Mouse (Mus musculus) C2C12 (cell line): ENCODE measurements around the gene Prdm1. TPM values are rescaled to one million over a fixed set of nuclear protein-coding genes. Genes with fewer than 3 reads are reported as not detected.

Source experiments
- H3K27me3 ChIP-seq: one replicate; pipeline ENCODE4 v1.6.1; 2011; ENCODE audit not compliant: control insufficient read depth, insufficient read depth, insufficient read length
- H3K36me3 ChIP-seq: one replicate; pipeline ENCODE4 v1.6.1; 2011; ENCODE audit not compliant: control insufficient read depth, insufficient read depth
- H3K4me3 ChIP-seq: one replicate; pipeline ENCODE4 v1.5.1; 2011; ENCODE audit warnings: mild to moderate bottlenecking, control low read depth; ENCODE audit not compliant: poor library complexity, insufficient read depth, severe bottlenecking
- H3K79me2 ChIP-seq: one replicate; pipeline ENCODE4 v1.6.1; 2011; ENCODE audit not compliant: control insufficient read depth, insufficient read depth
- H3K79me3 ChIP-seq: one replicate; pipeline ENCODE4 v1.6.1; 2011; ENCODE audit warnings: low read depth, control low read depth
- H3ac ChIP-seq: one replicate; pipeline ENCODE3; 2011; ENCODE audit warnings: low read depth; ENCODE audit not compliant: control insufficient read depth, insufficient read length
- CEBPB ChIP-seq: IDR thresholded peaks from one replicate; pipeline ENCODE4 v1.6.1; 2011; ENCODE audit warnings: low read depth, mild to moderate bottlenecking, control low read depth, moderate library complexity
- CTCF ChIP-seq: IDR thresholded peaks from one replicate; pipeline ENCODE4 v1.5.1; 2011; ENCODE audit not compliant: control insufficient read depth, insufficient read depth, insufficient read length
- FOSL1 ChIP-seq: IDR thresholded peaks from one replicate; pipeline ENCODE4 v1.8.0; 2011; ENCODE audit warnings: mild to moderate bottlenecking, low read length; ENCODE audit not compliant: poor library complexity, insufficient read depth, severe bottlenecking
- MAX ChIP-seq: IDR thresholded peaks from one replicate; pipeline ENCODE4 v1.6.1; 2011; ENCODE audit warnings: mild to moderate bottlenecking, control low read depth
- MYOD1 ChIP-seq: IDR thresholded peaks from one replicate; pipeline ENCODE4 v1.6.1; 2011; ENCODE audit warnings: low read depth; ENCODE audit not compliant: control insufficient read depth, insufficient read length
- MYOG ChIP-seq: IDR thresholded peaks from one replicate; pipeline ENCODE4 v1.6.1; 2011; ENCODE audit not compliant: control insufficient read depth, insufficient read length; ENCODE audit errors: extremely low read depth
- USF1 ChIP-seq: IDR thresholded peaks from one replicate; pipeline ENCODE4 v1.6.1; 2011; ENCODE audit warnings: low read depth, mild to moderate bottlenecking, control low read depth, moderate library complexity
- polyA plus RNA-seq: library from polyadenylated mRNA; unstranded; fragments of >200 nt; fragmentation: generic; extraction: Trizol; gene quantifications from one replicate; pipeline ENCODE4 v1.2.1, GENCODE M21; 2012; ENCODE audit warnings: missing spikeins

Gene Prdm1
- polyA plus RNA-seq, 1 experiment = 0.02 TPM

- TF ChIP-seq MAX = no peak
- TF ChIP-seq CTCF = no peak
- TF ChIP-seq MYOG = no peak
- TF ChIP-seq CEBPB = no peak
- no peak for TF ChIP-seq FOSL1
- TF ChIP-seq USF1 = no peak
- no peak for TF ChIP-seq MYOD1
- Histone ChIP-seq H3K79me2 (no peaks in the 10 kb centered on the region), H3K36me3 (no peaks in the 10 kb centered on the region), H3K79me3 (no peaks in the 10 kb centered on the region), H3K27me3 (no peaks in the 10 kb centered on the region), H3ac (no peak overlapping the region), H3K4me3 (no peak overlapping the region)
Measured at GRCm38 (mm10) chr10:44490899-44491422, 37.3 kb downstream of the Prdm1 start.

GRCm38 (mm10) chr10:44487132-44487531 lies 41.2 kb downstream of the Prdm1 start:
- Histone ChIP-seq H3K79me2 (no peaks in the 10 kb centered on the region), H3K36me3 (no peaks in the 10 kb centered on the region), H3K4me3 (no peak overlapping the region), H3K27me3 (no peaks in the 10 kb centered on the region), H3K79me3 (no peaks in the 10 kb centered on the region), H3ac (no peak overlapping the region)
- TF ChIP-seq MAX (no peak), CTCF (no peak)

GRCm38 (mm10) chr10:44484077-44484476 lies 44.2 kb downstream of the Prdm1 start:
- Histone ChIP-seq H3K36me3 (no peaks in the 10 kb centered on the region), H3K79me2 (no peaks in the 10 kb centered on the region), H3K4me3 (no peak overlapping the region), H3K27me3 (no peaks in the 10 kb centered on the region), H3ac (no peak overlapping the region), H3K79me3 (no peaks in the 10 kb centered on the region)
- TF ChIP-seq CEBPB = no peak

GRCm38 (mm10) chr10:44483116-44483515 lies 45.2 kb downstream of the Prdm1 start:
- Histone ChIP-seq H3K4me3 (no peak overlapping the region), H3ac (no peak overlapping the region), H3K79me2 (no peaks in the 10 kb centered on the region), H3K27me3 (no peaks in the 10 kb centered on the region), H3K36me3 (no peaks in the 10 kb centered on the region), H3K79me3 (no peaks in the 10 kb centered on the region)
- TF ChIP-seq MYOD1 (no peak), MYOG (no peak), CTCF (no peak), MAX (no peak), USF1 (no peak), CEBPB (no peak), FOSL1 (no peak)

- H3K27me3 ChIP-seq = no peaks in the 10 kb centered on the region
- no peak overlapping the region for H3ac ChIP-seq
- peak; percentile 20 for TF ChIP-seq USF1
- TF ChIP-seq MYOD1 = no peak
- H3K79me2 ChIP-seq = no peaks in the 10 kb centered on the region
- no peak overlapping the region for H3K4me3 ChIP-seq
- H3K79me3 ChIP-seq = no peaks in the 10 kb centered on the region
- no peaks in the 10 kb centered on the region for H3K36me3 ChIP-seq
Measured at GRCm38 (mm10) chr10:44481379-44481778, 46.9 kb downstream of the Prdm1 start.

- H3K27me3 ChIP-seq = no peaks in the 10 kb centered on the region
- H3K4me3 ChIP-seq = no peak overlapping the region
- H3K79me3 ChIP-seq = no peaks in the 10 kb centered on the region
- no peaks in the 10 kb centered on the region for H3K79me2 ChIP-seq
- TF ChIP-seq MAX (no peak), MYOG (no peak), FOSL1 (no peak)
- H3ac ChIP-seq = no peak overlapping the region
- no peaks in the 10 kb centered on the region for H3K36me3 ChIP-seq
Measured at GRCm38 (mm10) chr10:44479286-44479685, 49.0 kb downstream of the Prdm1 start.

- H3K79me3 ChIP-seq = no peaks in the 10 kb centered on the region
- TF ChIP-seq MYOG (no peak), MYOD1 (no peak), MAX (no peak), FOSL1 (no peak), CTCF (no peak), USF1 (no peak), CEBPB (no peak)
- H3K27me3 ChIP-seq = no peaks in the 10 kb centered on the region
- no peak overlapping the region for H3ac ChIP-seq
- no peaks in the 10 kb centered on the region for H3K36me3 ChIP-seq
- H3K4me3 ChIP-seq = no peak overlapping the region
- no peaks in the 10 kb centered on the region for H3K79me2 ChIP-seq
Measured at GRCm38 (mm10) chr10:44478091-44478490, 50.2 kb downstream of the Prdm1 start.
